Mouse (Mus musculus): Measurements from ENCODE around the gene Ccdc150. TPM values are rescaled to one million over a fixed set of nuclear protein-coding genes. Genes with fewer than 3 reads are reported as not detected.

Gene Ccdc150
- total and polyA plus RNA-seq, 3 experiments: 0.22 to 0.65 TPM; not detected in 1

- no peak for TF ChIP-seq ELF1 (IDR thresholded peaks at IDR 0.05; ENCODE audit: low read depth, low read length)
- TF ChIP-seq MAZ (IDR thresholded peaks at IDR 0.05; ENCODE audit: low read depth, low read length): no peak
- no peaks in the 10 kb centered on the region for H3K9me3 ChIP-seq (replicated peaks; ENCODE audit: insufficient read depth, low read length)
- DNase-seq (ENCODE audit: low read depth, low spot score): no peak
- H3K79me2 ChIP-seq (ENCODE audit: control insufficient read depth, insufficient read depth, low read length, poor library complexity): no peaks in the 10 kb centered on the region
- H3K36me3 ChIP-seq (ENCODE audit: control insufficient read depth in 1 of 2, insufficient read depth in 2 of 2, low read length in 2 of 2): peaks cover 3 to 10% of the 10 kb centered on the region in 2 experiments; a peak in 3 of 4 replicates
- H3K27ac ChIP-seq (ENCODE audit: control insufficient read depth, low read depth, low read length): no peak overlapping the region
- no peaks in the 10 kb centered on the region for H3K4me1 ChIP-seq (ENCODE audit: control insufficient read depth in 1 of 2, insufficient read depth in 2 of 2, low read length in 2 of 2)
- H3K4me3 ChIP-seq (ENCODE audit: control insufficient read depth in 1 of 2, insufficient read depth in 1 of 2, low read depth in 2 of 2, low read length in 2 of 2): no peak overlapping the region
- no peak overlapping the region for H3K9ac ChIP-seq (ENCODE audit: control insufficient read depth, low read depth, low read length, poor library complexity, severe bottlenecking)
- no peaks in the 10 kb centered on the region for H3K27me3 ChIP-seq (ENCODE audit: control insufficient read depth in 1 of 2, insufficient read depth in 2 of 2, low read length in 2 of 2)
Measured at GRCm38 (mm10) chr1:54402736-54403135, 152.3 kb downstream of the Ccdc150 start.

Other genes starting within 250 kb of the Ccdc150 start
- gene Hecw2, start 55.5 kb upstream of the Ccdc150 start, total RNA-seq (2012; rRNA removed): not detected in 2 replicates
- gene Hecw2, start 55.5 kb upstream of the Ccdc150 start, polyA plus RNA-seq (2012; ENCODE audit: insufficient read depth in 1 of 2, insufficient read length in 2 of 2, low read depth in 1 of 2, low replicate concordance in 2 of 2, missing spikeins in 1 of 2): not detected
- gene Gtf3c3, start 188.3 kb downstream of the Ccdc150 start, total RNA-seq (2012; rRNA removed): 12.1 and 13.7 TPM in 2 replicates
- 10 to 100 TPM in 1 of 2 experiments, not detected in 1; 13.8 TPM for gene Gtf3c3, start 188.3 kb downstream of the Ccdc150 start, polyA plus RNA-seq (2012; ENCODE audit: insufficient read depth in 1 of 2, insufficient read length in 2 of 2, low read depth in 1 of 2, low replicate concordance in 2 of 2, missing spikeins in 1 of 2)